Mouse (Mus musculus): Measurements from ENCODE around the gene Olfr24. TPM values are rescaled to one million over a fixed set of nuclear protein-coding genes. Genes with fewer than 3 reads are reported as not detected.
"Not testable (repeated sequence)": the region's sequence is repeated elsewhere in the genome, so short reads cannot be mapped to it uniquely, and the experiment has no call there.

Olfr24 gene
- not detected in 2 replicates for polyA plus RNA-seq (2012; rRNA removed)

DNA sequence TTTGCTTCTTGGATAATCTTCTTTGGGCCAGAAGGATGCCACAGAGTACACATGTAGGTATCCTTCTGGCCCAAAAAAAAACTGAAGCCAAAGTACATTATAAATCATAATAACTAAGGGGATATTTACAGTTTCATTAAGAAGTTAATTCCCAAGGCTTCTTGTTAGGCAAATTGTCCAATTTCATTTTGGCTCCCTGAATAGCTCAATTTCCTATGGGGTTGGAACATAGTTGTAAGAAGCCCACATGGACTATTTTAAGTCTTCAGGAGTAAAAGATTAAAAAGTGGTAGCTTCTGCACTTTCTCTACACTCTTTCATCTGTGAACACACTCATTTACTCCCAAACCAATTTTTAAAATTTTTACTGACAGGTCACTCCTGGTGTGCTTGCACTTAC lies at the start of gene Olfr24:
Gene Olfr24, minus strand, starts transcription at position 101 of the 400 bp plus-strand sequence.
- DNase-seq (ENCODE audit: low read depth in 1 of 2, low spot score in 2 of 2): no peak
- H3K27ac ChIP-seq (ENCODE audit: insufficient read depth, low read length): no peak within 1 kb of the TSS
- H3K4me3 ChIP-seq (ENCODE audit: extremely low read depth, insufficient read depth, insufficient read length): no peak within 1 kb of the TSS
- no peaks in the 10 kb centered on the region for H3K4me1 ChIP-seq (ENCODE audit: control insufficient read depth, insufficient read depth, insufficient read length)
- no peak for TF ChIP-seq CTCF (IDR thresholded peaks at IDR 0.05; ENCODE audit: extremely low read depth, insufficient read depth, insufficient read length, insufficient replicate concordance)
- no peak for TF ChIP-seq POLR2A (IDR thresholded peaks at IDR 0.05; ENCODE audit: low read depth, low read length)
- H3K36me3 ChIP-seq (ENCODE audit: control insufficient read depth, insufficient read depth, low read length): no peaks in the 10 kb centered on the region
- H3K27me3 ChIP-seq (ENCODE audit: control insufficient read depth, insufficient read depth, low read length): no peaks in the 10 kb centered on the region

DNA sequence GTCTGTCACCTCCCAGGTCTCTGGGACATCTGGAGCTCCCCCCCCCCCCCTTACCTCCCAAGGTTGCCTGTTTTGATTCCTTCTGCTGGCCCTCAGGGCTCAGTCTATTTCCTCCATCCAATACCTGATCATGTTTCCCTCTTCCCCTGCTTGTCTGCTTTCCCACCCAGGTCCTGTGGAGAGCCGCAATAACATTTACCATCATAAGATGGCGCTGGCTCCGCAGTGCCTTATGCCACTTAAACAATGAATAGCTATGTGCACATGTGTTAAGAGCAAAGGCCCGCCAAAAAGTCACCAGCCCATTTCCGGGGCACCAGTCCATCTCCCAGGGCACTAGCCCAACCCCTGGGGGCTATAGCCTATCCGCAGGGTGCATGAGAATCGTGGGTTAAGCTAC lies 21.5 kb upstream of the Olfr24 start:
- DNase-seq (ENCODE audit: low read depth in 1 of 2, low spot score in 2 of 2): no peak
- Histone ChIP-seq H3K27ac (ENCODE audit: insufficient read depth, low read length) (no peak overlapping the region), H3K4me3 (ENCODE audit: extremely low read depth, insufficient read depth, insufficient read length) (no peak overlapping the region), H3K4me1 (ENCODE audit: control insufficient read depth, insufficient read depth, insufficient read length) (no peaks in the 10 kb centered on the region), H3K36me3 (ENCODE audit: control insufficient read depth, insufficient read depth, low read length) (no peaks in the 10 kb centered on the region), H3K27me3 (ENCODE audit: control insufficient read depth, insufficient read depth, low read length) (no peaks in the 10 kb centered on the region)
- WGBS: 61% methylated on average over 7 of the region's 7 CpGs
- TF ChIP-seq POLR2A (IDR thresholded peaks at IDR 0.05; ENCODE audit: low read depth, low read length): no peak
- no peak for TF ChIP-seq CTCF (IDR thresholded peaks at IDR 0.05; ENCODE audit: extremely low read depth, insufficient read depth, insufficient read length, insufficient replicate concordance)

DNA sequence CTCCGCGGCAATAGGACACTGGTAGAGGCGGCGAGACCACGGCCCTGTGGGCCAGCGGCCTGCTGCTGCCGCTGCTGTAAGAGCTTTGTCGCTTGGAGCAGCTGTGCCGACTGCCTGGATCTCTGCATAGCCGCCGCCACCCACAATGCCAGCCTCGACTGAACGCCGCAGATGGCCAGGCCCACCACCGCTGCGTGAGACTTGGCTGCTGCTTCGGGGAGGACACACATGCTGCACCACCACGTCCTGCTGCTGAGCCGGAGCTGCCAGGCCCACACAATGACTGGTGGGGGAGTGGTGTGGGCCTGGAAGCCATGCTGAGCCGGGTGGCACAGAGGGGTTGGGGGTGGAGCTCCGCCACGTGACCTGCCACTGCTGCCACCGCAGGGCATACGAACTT lies 15.7 kb upstream of the Olfr24 start:
- DNase-seq (ENCODE audit: low read depth in 1 of 2, low spot score in 2 of 2): no peak
- TF ChIP-seq POLR2A (IDR thresholded peaks at IDR 0.05; ENCODE audit: low read depth, low read length) (no peak), CTCF (IDR thresholded peaks at IDR 0.05; ENCODE audit: extremely low read depth, insufficient read depth, insufficient read length, insufficient replicate concordance) (no peak)
- H3K27me3 ChIP-seq (ENCODE audit: control insufficient read depth, insufficient read depth, low read length): no peaks in the 10 kb centered on the region
- H3K27ac ChIP-seq (ENCODE audit: insufficient read depth, low read length): no peak overlapping the region
- H3K4me1 ChIP-seq (ENCODE audit: control insufficient read depth, insufficient read depth, insufficient read length): no peaks in the 10 kb centered on the region
- WGBS: 80% methylated on average over 24 of the region's 24 CpGs
- H3K4me3 ChIP-seq (ENCODE audit: extremely low read depth, insufficient read depth, insufficient read length): no peak overlapping the region
- H3K36me3 ChIP-seq (ENCODE audit: control insufficient read depth, insufficient read depth, low read length): no peaks in the 10 kb centered on the region

DNA sequence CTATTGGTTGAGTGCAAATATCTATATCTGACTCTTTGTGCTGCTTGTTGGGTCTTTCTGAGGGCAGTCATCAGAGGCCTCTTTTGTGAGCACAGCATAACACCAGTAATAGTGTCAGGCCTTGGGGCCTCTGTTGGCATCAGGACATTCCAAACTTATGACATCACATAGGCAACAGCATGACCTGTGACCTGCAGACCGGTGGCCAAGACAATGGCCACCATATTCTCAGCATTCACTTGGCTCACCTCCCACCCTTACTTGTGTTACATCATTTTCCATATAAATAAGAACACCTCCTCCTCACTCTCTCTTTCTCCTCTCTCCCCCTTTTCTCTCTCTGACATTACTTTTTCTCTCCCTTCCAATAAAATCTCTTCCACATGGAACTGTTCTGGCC lies 15.2 kb upstream of the Olfr24 start:
- Histone ChIP-seq H3K27me3 (ENCODE audit: control insufficient read depth, insufficient read depth, low read length) (no peaks in the 10 kb centered on the region), H3K36me3 (ENCODE audit: control insufficient read depth, insufficient read depth, low read length) (no peaks in the 10 kb centered on the region), H3K27ac (ENCODE audit: insufficient read depth, low read length) (no peak overlapping the region), H3K4me3 (ENCODE audit: extremely low read depth, insufficient read depth, insufficient read length) (no peak overlapping the region), H3K4me1 (ENCODE audit: control insufficient read depth, insufficient read depth, insufficient read length) (no peaks in the 10 kb centered on the region)
- no peak for TF ChIP-seq CTCF (IDR thresholded peaks at IDR 0.05; ENCODE audit: extremely low read depth, insufficient read depth, insufficient read length, insufficient replicate concordance)
- TF ChIP-seq POLR2A (IDR thresholded peaks at IDR 0.05; ENCODE audit: low read depth, low read length): no peak
- 70% methylated on average over 1 of the region's 1 CpGs for WGBS
- DNase-seq (ENCODE audit: low read depth in 1 of 2, low spot score in 2 of 2): no peak

DNA sequence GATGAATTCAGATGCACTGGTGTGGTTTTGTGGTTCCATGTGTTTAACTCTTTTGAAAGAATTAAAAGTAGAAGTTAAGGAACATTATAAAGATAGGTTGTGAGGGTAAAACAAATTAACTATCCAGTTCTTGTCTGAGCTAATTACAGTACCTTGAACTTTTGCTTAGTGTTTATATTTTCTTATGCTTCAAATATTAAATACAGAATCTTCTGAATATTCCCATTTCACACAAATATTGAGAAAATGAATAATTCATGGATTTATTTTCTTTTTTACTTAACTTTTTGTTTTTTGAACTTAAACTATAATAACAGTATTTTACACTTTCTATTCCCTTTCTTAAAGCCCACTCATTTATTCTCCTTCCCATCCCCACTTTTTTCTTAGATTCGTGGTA lies 8.2 kb downstream of the Olfr24 start:
- H3K36me3 ChIP-seq (ENCODE audit: control insufficient read depth, insufficient read depth, low read length): no peaks in the 10 kb centered on the region
- 70% methylated on average over 1 of the region's 1 CpGs for WGBS
- no peak overlapping the region for H3K27ac ChIP-seq (ENCODE audit: insufficient read depth, low read length)
- TF ChIP-seq POLR2A (IDR thresholded peaks at IDR 0.05; ENCODE audit: low read depth, low read length) (no peak), CTCF (IDR thresholded peaks at IDR 0.05; ENCODE audit: extremely low read depth, insufficient read depth, insufficient read length, insufficient replicate concordance) (no peak)
- no peaks in the 10 kb centered on the region for H3K27me3 ChIP-seq (ENCODE audit: control insufficient read depth, insufficient read depth, low read length)
- DNase-seq (ENCODE audit: low read depth in 1 of 2, low spot score in 2 of 2): no peak
- H3K4me1 ChIP-seq (ENCODE audit: control insufficient read depth, insufficient read depth, insufficient read length): no peaks in the 10 kb centered on the region
- H3K4me3 ChIP-seq (ENCODE audit: extremely low read depth, insufficient read depth, insufficient read length): no peak overlapping the region

DNA sequence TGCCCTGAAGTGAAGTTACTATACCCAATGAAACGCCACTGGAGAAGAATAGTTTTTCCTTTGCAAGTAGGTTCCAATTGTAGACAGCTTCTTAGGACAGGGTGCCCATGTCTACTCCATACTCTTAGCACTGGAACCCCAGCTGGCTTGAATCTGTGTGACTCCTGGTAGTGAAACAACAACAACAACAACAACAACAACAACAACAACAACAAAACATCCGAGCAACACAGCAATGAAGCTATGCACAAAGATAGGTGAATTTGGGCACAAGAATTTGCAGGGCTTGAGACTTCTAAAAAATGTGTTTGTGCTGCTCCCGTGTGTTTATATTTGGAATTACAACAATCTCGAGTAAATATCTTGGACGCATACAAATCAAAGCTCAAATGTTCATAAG lies 19.2 kb downstream of the Olfr24 start:
- whole genome bisulfite sequencing: 14% methylated on average over 5 of the region's 5 CpGs
- TF ChIP-seq CTCF (IDR thresholded peaks at IDR 0.05; ENCODE audit: extremely low read depth, insufficient read depth, insufficient read length, insufficient replicate concordance) (no peak), POLR2A (IDR thresholded peaks at IDR 0.05; ENCODE audit: low read depth, low read length) (no peak)
- Histone ChIP-seq H3K27ac (ENCODE audit: insufficient read depth, low read length) (no peak overlapping the region), H3K4me1 (ENCODE audit: control insufficient read depth, insufficient read depth, insufficient read length) (no peaks in the 10 kb centered on the region), H3K27me3 (ENCODE audit: control insufficient read depth, insufficient read depth, low read length) (no peaks in the 10 kb centered on the region), H3K4me3 (ENCODE audit: extremely low read depth, insufficient read depth, insufficient read length) (no peak overlapping the region), H3K36me3 (ENCODE audit: control insufficient read depth, insufficient read depth, low read length) (no peaks in the 10 kb centered on the region)
- DNase-seq (ENCODE audit: low read depth in 1 of 2, low spot score in 2 of 2): no peak

DNA sequence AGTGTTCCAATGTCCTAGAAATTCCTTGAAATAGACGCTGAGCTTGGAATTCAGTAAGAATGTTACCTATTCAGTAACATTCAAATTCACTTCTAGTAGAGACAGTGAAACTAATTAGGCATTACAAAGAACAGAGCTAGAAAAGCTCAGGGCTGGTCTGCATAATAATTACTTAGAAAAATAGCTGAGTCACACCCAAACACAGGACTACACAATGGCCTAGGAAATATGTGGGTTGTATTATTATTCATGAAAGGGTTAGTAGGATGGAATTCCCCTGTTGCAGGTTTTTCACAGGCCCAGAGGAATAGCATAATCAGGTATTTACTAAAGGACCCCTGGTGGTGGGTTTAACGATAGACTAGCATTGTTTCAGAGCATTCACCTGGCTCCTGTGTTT lies 29.6 kb downstream of the Olfr24 start:
- DNase-seq (ENCODE audit: low read depth in 1 of 2, low spot score in 2 of 2); H3K36me3 ChIP-seq (ENCODE audit: control insufficient read depth, insufficient read depth, low read length); H3K4me3 ChIP-seq (ENCODE audit: extremely low read depth, insufficient read depth, insufficient read length); H3K27me3 ChIP-seq (ENCODE audit: control insufficient read depth, insufficient read depth, low read length); H3K27ac ChIP-seq (ENCODE audit: insufficient read depth, low read length); H3K4me1 ChIP-seq (ENCODE audit: control insufficient read depth, insufficient read depth, insufficient read length): not testable (repeated sequence)
- WGBS: 85% methylated on average over 2 of the region's 2 CpGs
